Mouse (Mus musculus) hindbrain, embryonic 14.5 days (tissue): Measurements from ENCODE around the gene Tmub2. TPM values are rescaled to one million over a fixed set of nuclear protein-coding genes. Genes with fewer than 3 reads are reported as not detected.
"Not testable (repeated sequence)": the region's sequence is repeated elsewhere in the genome, so short reads cannot be mapped to it uniquely, and the experiment has no call there.

Source experiments
- ATAC-seq: fragments of 200-750 bp; cut with Nextera tagmentation; 2 replicates; pipeline ENCODE4 v1.8.0; 2017; ENCODE audit warnings: moderate number of reproducible peaks, mild to moderate bottlenecking, moderate TSS enrichment, moderate library complexity; ENCODE audit not compliant: low FRiP score
- DNase-seq: peaks from one replicate; pipeline ENCODE4 v3.0.0-alpha.2; 2015; ENCODE audit warnings: low spot score
- H3K27ac ChIP-seq: fragments of 300-500 bp; sonication (generic); 2 replicates; pipeline ENCODE4 v1.5.1; 2014; ENCODE audit warnings: mild to moderate bottlenecking, moderate library complexity
- H3K27me3 ChIP-seq: fragments of 300-500 bp; sonication (generic); 2 replicates; pipeline ENCODE4 v1.6.1; 2014; ENCODE audit warnings: mild to moderate bottlenecking, low read length, mixed read lengths; ENCODE audit not compliant: control insufficient read depth, insufficient read depth
- H3K36me3 ChIP-seq: fragments of 300-500 bp; sonication (generic); replicated peaks from 2 replicates; pipeline ENCODE4 v1.6.1; 2014; ENCODE audit not compliant: control insufficient read depth, insufficient read depth
- H3K4me1 ChIP-seq: fragments of 300-500 bp; sonication (generic); replicated peaks from 2 replicates; pipeline ENCODE4 v1.6.1; 2014; ENCODE audit warnings: antibody characterized with exemption, low read length, mixed read lengths; ENCODE audit not compliant: control insufficient read depth, insufficient read depth
- H3K4me2 ChIP-seq: fragments of 300-500 bp; sonication (generic); replicated peaks from 2 replicates; pipeline ENCODE4 v1.6.1; 2014; ENCODE audit warnings: mild to moderate bottlenecking, moderate library complexity
- H3K4me3 ChIP-seq: fragments of 300-500 bp; sonication (generic); replicated peaks from 2 replicates; pipeline ENCODE4 v1.5.1; 2014; ENCODE audit warnings: mild to moderate bottlenecking, low read length
- H3K9ac ChIP-seq: fragments of 300-500 bp; sonication (generic); 2 replicates; pipeline ENCODE4 v1.6.1; 2014
- H3K9me3 ChIP-seq: fragments of 300-500 bp; sonication (generic); 2 replicates; pipeline ENCODE4 v1.6.1; 2016; ENCODE audit warnings: low read length; ENCODE audit not compliant: control insufficient read depth
- WGBS: fragments of 180-500 bp; shearing (Covaris S2); extraction: QIAGEN DNeasy Blood & Tissue Kit; methylation state at CpG from one replicate; pipeline ENCODE4 v1.1.7; 2014; 5-methylcytosine and 5-hydroxymethylcytosine counted together
- polyA plus RNA-seq: library from polyadenylated mRNA; unstranded; fragments of >200 nt; fragmentation: Nextera tagmentation; extraction: Ambion mirVana; gene quantifications from 2 replicates; pipeline ENCODE4 v1.2.1, GENCODE M21; 2014

Gene Tmub2
- polyA plus RNA-seq, 1 experiment from 2014 or later = 77.8 TPM

- Histone ChIP-seq H3K4me1 (no peaks in the 10 kb centered on the region), H3K4me3 (no peak within 1 kb of the TSS), H3K4me2 (no peak within 1 kb of the TSS), H3K9ac (no peak within 1 kb of the TSS), H3K27ac (no peak within 1 kb of the TSS), H3K9me3 (no peaks in the 10 kb centered on the region), H3K27me3 (no peaks in the 10 kb centered on the region), H3K36me3 (no peaks in the 10 kb centered on the region)
- ATAC-seq (no peak), DNase-seq (no peak)
- WGBS = 84% methylated on average over 12 of the region's 12 CpGs
Observed at GRCm38 (mm10) chr11:102268520-102269244, 16.0 kb upstream of the Tmub2 start, which contains the start of gene Asb16. Gene Asb16 (plus strand): TSS chr11:102268743.

- H3K4me3 ChIP-seq = peak overlapping the region; percentile 34
- ATAC-seq (peak; percentile 68; the same call in 1 of the 2 replicates), DNase-seq (peak; percentile 47)
- H3K27ac ChIP-seq = peak overlapping the region; percentile 32; the same call in 1 of the 2 replicates
- H3K4me1 ChIP-seq = peaks cover 9% of the 10 kb centered on the region
- peak overlapping the region; percentile 86 for H3K4me2 ChIP-seq
- H3K9ac ChIP-seq = peak overlapping the region; percentile 67
- under 1% methylated on average over 33 of the region's 33 CpGs for WGBS
- H3K9me3 ChIP-seq = no peaks in the 10 kb centered on the region
- H3K36me3 ChIP-seq = no peaks in the 10 kb centered on the region
- H3K27me3 ChIP-seq = peaks cover 9% of the 10 kb centered on the region
Observed at GRCm38 (mm10) chr11:102276411-102276915, 8.3 kb upstream of the Tmub2 start.

- H3K4me1 ChIP-seq = peaks cover 9% of the 10 kb centered on the region
- no peak overlapping the region for H3K9ac ChIP-seq
- H3K27ac ChIP-seq = no peak overlapping the region
- 30% methylated on average over 11 of the region's 12 CpGs for WGBS
- no peak overlapping the region for H3K4me2 ChIP-seq
- no peaks in the 10 kb centered on the region for H3K36me3 ChIP-seq
- DNase-seq (no peak), ATAC-seq (no peak)
- peaks cover 9% of the 10 kb centered on the region for H3K27me3 ChIP-seq
- H3K9me3 ChIP-seq = no peaks in the 10 kb centered on the region
- H3K4me3 ChIP-seq = no peak overlapping the region
Observed at GRCm38 (mm10) chr11:102277754-102278153, 7.0 kb upstream of the Tmub2 start.

- Histone ChIP-seq H3K9me3 (no peaks in the 10 kb centered on the region), H3K27ac (no peak overlapping the region), H3K4me1 (peaks cover 9% of the 10 kb centered on the region), H3K36me3 (no peaks in the 10 kb centered on the region), H3K4me2 (no peak overlapping the region), H3K4me3 (no peak overlapping the region), H3K9ac (no peak overlapping the region), H3K27me3 (peaks cover 9% of the 10 kb centered on the region)
- 90% methylated on average over 3 of the region's 3 CpGs for WGBS
- ATAC-seq (no peak), DNase-seq (no peak)
Observed at GRCm38 (mm10) chr11:102279595-102279994, 5.1 kb upstream of the Tmub2 start.

GRCm38 (mm10) chr11:102280267-102280666 is 4.5 kb upstream of the Tmub2 start:
- ATAC-seq, H3K36me3 ChIP-seq, H3K4me1 ChIP-seq, H3K27ac ChIP-seq, H3K4me2 ChIP-seq, H3K9me3 ChIP-seq, H3K27me3 ChIP-seq, H3K9ac ChIP-seq, H3K4me3 ChIP-seq, DNase-seq: not testable (repeated sequence)
- WGBS = 69% methylated on average over 6 of the region's 6 CpGs

- H3K27me3 ChIP-seq = no peaks in the 10 kb centered on the region
- H3K36me3 ChIP-seq = peaks cover 18% of the 10 kb centered on the region
- peaks cover 12% of the 10 kb centered on the region for H3K4me1 ChIP-seq
- no peak for DNase-seq
- peak overlapping the region; percentile 71 for H3K4me2 ChIP-seq
- H3K9ac ChIP-seq = no peak overlapping the region
- peak overlapping the region; percentile 63; the same call in 1 of the 2 replicates for H3K4me3 ChIP-seq
- no peak for ATAC-seq
- WGBS = 90% methylated on average over 6 of the region's 6 CpGs
- peak overlapping the region; percentile 82 for H3K27ac ChIP-seq
- no peaks in the 10 kb centered on the region for H3K9me3 ChIP-seq
Observed at GRCm38 (mm10) chr11:102283922-102284321, 809 bp upstream of the Tmub2 start.

GRCm38 (mm10) chr11:102285095-102285834 is 534 bp downstream of the Tmub2 start:
- Histone ChIP-seq H3K27ac (peak overlapping the region; percentile 82), H3K4me2 (peak overlapping the region; percentile 71), H3K4me1 (peaks cover 12% of the 10 kb centered on the region), H3K4me3 (peak overlapping the region; percentile 63), H3K9me3 (no peaks in the 10 kb centered on the region), H3K36me3 (peaks cover 31% of the 10 kb centered on the region), H3K27me3 (no peaks in the 10 kb centered on the region), H3K9ac (peak overlapping the region; percentile 77)
- no peak for DNase-seq
- ATAC-seq = peak; percentile 75
- WGBS = 5% methylated on average over 31 of the region's 31 CpGs

GRCm38 (mm10) chr11:102287485-102287884 is 2.8 kb downstream of the Tmub2 start:
- Histone ChIP-seq H3K4me3 (no peak overlapping the region), H3K27ac (no peak overlapping the region), H3K4me1 (peaks cover 12% of the 10 kb centered on the region), H3K4me2 (no peak overlapping the region), H3K9ac (no peak overlapping the region), H3K36me3 (peaks cover 53% of the 10 kb centered on the region), H3K9me3 (no peaks in the 10 kb centered on the region), H3K27me3 (no peaks in the 10 kb centered on the region)
- DNase-seq (no peak), ATAC-seq (no peak)
- WGBS = 92% methylated on average over 8 of the region's 8 CpGs

GRCm38 (mm10) chr11:102288027-102288804 is 3.5 kb downstream of the Tmub2 start:
- no peak overlapping the region for H3K4me2 ChIP-seq
- peaks cover 12% of the 10 kb centered on the region for H3K4me1 ChIP-seq
- H3K9me3 ChIP-seq = no peaks in the 10 kb centered on the region
- no peak overlapping the region for H3K9ac ChIP-seq
- no peak for ATAC-seq
- H3K4me3 ChIP-seq = no peak overlapping the region
- 85% methylated on average over 8 of the region's 8 CpGs for WGBS
- H3K36me3 ChIP-seq = peaks cover 60% of the 10 kb centered on the region
- H3K27ac ChIP-seq = no peak overlapping the region
- H3K27me3 ChIP-seq = no peaks in the 10 kb centered on the region
- DNase-seq = no peak
